Mouse (Mus musculus): ENCODE measurements around the gene Zfp219. TPM values are rescaled to one million over a fixed set of nuclear protein-coding genes. Genes with fewer than 3 reads are reported as not detected.
"Not testable (repeated sequence)": the region's sequence is repeated elsewhere in the genome, so short reads cannot be mapped to it uniquely, and the experiment has no call there.

The Zfp219 gene
- 25.8 and 28.3 TPM in 2 replicates for polyA plus RNA-seq (2014; fragmentation: Nextera tagmentation; extraction: Ambion mirVana)

- ATAC-seq (ENCODE audit: insufficient read depth): peak; percentile 59
- peak; percentile 73 for TF ChIP-seq CTCF (IDR thresholded peaks at IDR 0.05; ENCODE audit: low read depth)
These were observed at the start of gene Zfp219 for GRCm38 (mm10) chr14:52020486-52021137. Zfp219 (minus strand) TSS chr14:52020733.

GRCm38 (mm10) chr14:52066135-52066534 is 45.6 kb upstream of the Zfp219 start:
- 52% methylated on average over 4 of the region's 4 CpGs for WGBS
- no peak for DNase-seq
- Histone ChIP-seq H3K9me3 (ENCODE audit: low read depth, low read length) (no peaks in the 10 kb centered on the region), H3K36me3 (ENCODE audit: insufficient read depth) (peaks cover 9% of the 10 kb centered on the region; the same call in 1 of the 2 replicates), H3K4me3 (ENCODE audit: low read depth, low read length) (no peak overlapping the region), H3K27me3 (ENCODE audit: insufficient read depth, low read length) (no peaks in the 10 kb centered on the region), H3K4me2 (no peak overlapping the region), H3K4me1 (ENCODE audit: insufficient read depth) (no peaks in the 10 kb centered on the region), H3K9ac (no peak overlapping the region), H3K27ac (ENCODE audit: low read depth) (no peak overlapping the region)
- TF ChIP-seq CTCF (IDR thresholded peaks at IDR 0.05; ENCODE audit: low read depth): no peak
- no peak for ATAC-seq (ENCODE audit: insufficient read depth)

More at GRCm38 (mm10) chr14:52020486-52021137, at the start of gene Zfp219:
- Histone ChIP-seq H3K4me3 (ENCODE audit: low read depth, low read length) (peak within 1 kb of the TSS; percentile 65), H3K4me1 (ENCODE audit: insufficient read depth) (peaks cover 17% of the 10 kb centered on the region; the same call in 1 of the 2 replicates), H3K9ac (peak within 1 kb of the TSS; percentile 89), H3K27ac (ENCODE audit: low read depth) (peak within 1 kb of the TSS; percentile 100), H3K36me3 (ENCODE audit: insufficient read depth) (0 out of 2 replicates have a peak, but pooled peaks cover 6% of the 10 kb centered on the region), H3K27me3 (ENCODE audit: insufficient read depth, low read length) (no peaks in the 10 kb centered on the region), H3K9me3 (ENCODE audit: low read depth, low read length) (no peaks in the 10 kb centered on the region), H3K4me2 (peak within 1 kb of the TSS; percentile 81)
- WGBS: 6% methylated on average over 15 of the region's 15 CpGs
- DNase-seq: peak; percentile 90

DNA sequence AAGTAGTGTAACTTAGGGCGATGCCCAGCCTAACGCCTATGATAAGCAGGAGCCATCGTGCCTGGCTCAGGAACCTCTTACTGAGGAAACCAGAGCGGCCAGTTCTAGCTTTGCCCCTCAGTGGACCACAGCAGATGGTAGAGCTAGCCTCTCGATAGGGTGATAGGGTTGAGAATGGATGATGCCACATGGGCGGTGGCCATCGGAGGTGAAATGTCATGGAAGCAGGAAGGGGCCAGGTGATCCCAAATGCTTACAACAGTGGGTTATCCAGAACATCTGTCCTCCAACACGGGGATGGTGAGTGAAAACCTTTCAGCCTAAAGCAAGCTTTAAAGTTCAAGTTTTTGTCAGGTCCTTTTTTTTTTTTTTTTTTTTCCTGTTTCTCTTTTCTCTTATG is 41.3 kb upstream of the Zfp219 start:
- H3K36me3 ChIP-seq (ENCODE audit: insufficient read depth): no peaks in the 10 kb centered on the region

GRCm38 (mm10) chr14:52060800-52061199 is 40.3 kb upstream of the Zfp219 start:
- H3K4me1 ChIP-seq (ENCODE audit: insufficient read depth): no peaks in the 10 kb centered on the region
- whole genome bisulfite sequencing: 92% methylated on average over 1 of the region's 1 CpGs
- H3K4me3 ChIP-seq (ENCODE audit: low read depth, low read length): no peak overlapping the region
- H3K4me2 ChIP-seq: no peak overlapping the region
- H3K36me3 ChIP-seq (ENCODE audit: insufficient read depth): no peaks in the 10 kb centered on the region
- no peaks in the 10 kb centered on the region for H3K27me3 ChIP-seq (ENCODE audit: insufficient read depth, low read length)
- DNase-seq: no peak
- no peak overlapping the region for H3K27ac ChIP-seq (ENCODE audit: low read depth)
- no peaks in the 10 kb centered on the region for H3K9me3 ChIP-seq (ENCODE audit: low read depth, low read length)
- no peak for TF ChIP-seq CTCF (IDR thresholded peaks at IDR 0.05; ENCODE audit: low read depth)
- ATAC-seq (ENCODE audit: insufficient read depth): no peak
- no peak overlapping the region for H3K9ac ChIP-seq

More for the DNA sequence above, 41.3 kb upstream of the Zfp219 start:
- no peaks in the 10 kb centered on the region for H3K4me1 ChIP-seq (ENCODE audit: insufficient read depth)
- no peak for TF ChIP-seq CTCF (IDR thresholded peaks at IDR 0.05; ENCODE audit: low read depth)
- ATAC-seq (ENCODE audit: insufficient read depth): no peak
- H3K9ac ChIP-seq: no peak overlapping the region
- DNase-seq: no peak
- WGBS: 77% methylated on average over 8 of the region's 8 CpGs
- no peaks in the 10 kb centered on the region for H3K9me3 ChIP-seq (ENCODE audit: low read depth, low read length)
- H3K27me3 ChIP-seq (ENCODE audit: insufficient read depth, low read length): no peaks in the 10 kb centered on the region
- H3K27ac ChIP-seq (ENCODE audit: low read depth): no peak overlapping the region
- H3K4me3 ChIP-seq (ENCODE audit: low read depth, low read length): no peak overlapping the region
- H3K4me2 ChIP-seq: no peak overlapping the region

- Histone ChIP-seq H3K4me3 (ENCODE audit: low read depth, low read length) (no peak overlapping the region), H3K9me3 (ENCODE audit: low read depth, low read length) (no peaks in the 10 kb centered on the region), H3K27me3 (ENCODE audit: insufficient read depth, low read length) (no peaks in the 10 kb centered on the region), H3K4me1 (ENCODE audit: insufficient read depth) (no peaks in the 10 kb centered on the region), H3K27ac (ENCODE audit: low read depth) (no peak overlapping the region), H3K36me3 (ENCODE audit: insufficient read depth) (no peaks in the 10 kb centered on the region), H3K9ac (no peak overlapping the region), H3K4me2 (no peak overlapping the region)
- DNase-seq (no peak), ATAC-seq (ENCODE audit: insufficient read depth) (no peak)
- 48% methylated on average over 4 of the region's 4 CpGs for WGBS
- no peak for TF ChIP-seq CTCF (IDR thresholded peaks at IDR 0.05; ENCODE audit: low read depth)
These were observed 39.4 kb upstream of the Zfp219 start for GRCm38 (mm10) chr14:52059982-52060381.

GRCm38 (mm10) chr14:52052720-52053119 is 32.2 kb upstream of the Zfp219 start:
- not testable (repeated sequence) for H3K9ac ChIP-seq; H3K36me3 ChIP-seq (ENCODE audit: insufficient read depth); DNase-seq; ATAC-seq (ENCODE audit: insufficient read depth); H3K4me1 ChIP-seq (ENCODE audit: insufficient read depth); H3K9me3 ChIP-seq (ENCODE audit: low read depth, low read length); H3K4me2 ChIP-seq; H3K27me3 ChIP-seq (ENCODE audit: insufficient read depth, low read length); H3K4me3 ChIP-seq (ENCODE audit: low read depth, low read length); H3K27ac ChIP-seq (ENCODE audit: low read depth)
- 88% methylated on average over 3 of the region's 3 CpGs for WGBS

DNA sequence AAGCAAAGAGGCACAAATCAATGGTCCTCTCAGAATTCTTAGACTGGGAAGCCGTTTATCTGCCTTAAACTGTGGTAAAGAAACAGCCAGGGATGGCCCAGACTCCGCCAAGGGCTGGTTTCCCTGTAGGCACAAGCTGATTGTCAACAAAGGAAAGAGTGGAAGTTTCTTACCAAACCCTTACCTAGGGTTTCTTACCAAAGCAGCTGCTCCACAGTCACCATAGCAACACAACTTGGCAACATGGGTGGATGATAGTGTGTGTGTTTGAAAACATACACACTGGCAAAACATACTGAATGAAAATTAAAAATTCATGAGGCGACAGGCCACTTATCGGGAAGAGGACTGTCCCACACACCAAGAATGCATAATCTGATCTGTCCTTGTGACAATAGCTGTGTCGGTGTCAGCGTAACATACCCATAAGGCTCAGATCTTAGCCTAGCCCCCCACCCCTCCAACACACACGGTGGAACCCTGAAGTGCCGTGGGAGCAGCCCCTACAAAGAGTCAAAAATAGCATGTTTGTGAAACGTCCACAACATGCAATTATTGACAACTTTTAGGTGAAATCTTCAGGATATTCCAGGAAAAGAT is 25.5 kb upstream of the Zfp219 start:
- TF ChIP-seq CTCF (IDR thresholded peaks at IDR 0.05; ENCODE audit: low read depth): no peak
- no peaks in the 10 kb centered on the region for H3K27me3 ChIP-seq (ENCODE audit: insufficient read depth, low read length)
- WGBS: 68% methylated on average over 9 of the region's 9 CpGs

More for the DNA sequence above, 25.5 kb upstream of the Zfp219 start:
- ATAC-seq (ENCODE audit: insufficient read depth) (no peak), DNase-seq (no peak)
- no peak overlapping the region for H3K4me3 ChIP-seq (ENCODE audit: low read depth, low read length)
- H3K9me3 ChIP-seq (ENCODE audit: low read depth, low read length): no peaks in the 10 kb centered on the region
- H3K4me2 ChIP-seq: no peak overlapping the region
- H3K36me3 ChIP-seq (ENCODE audit: insufficient read depth): no peaks in the 10 kb centered on the region
- H3K27ac ChIP-seq (ENCODE audit: low read depth): no peak overlapping the region
- no peak overlapping the region for H3K9ac ChIP-seq
- no peaks in the 10 kb centered on the region for H3K4me1 ChIP-seq (ENCODE audit: insufficient read depth)
